Mouse (Mus musculus) right cerebral cortex, postnatal 4 days (tissue): ENCODE data around the gene Vash1.
A peak's percentile ranks its signal among the peaks of the same experiment; 100 is the strongest.

ENCODE experiments used
- DNase-seq: peaks from one replicate; pipeline ENCODE4 v3.0.0-alpha.2; 2022

Gene Vash1

GRCm38 (mm10) chr12:86685275-86685674 lies 6.8 kb downstream of the Vash1 start:
- no peak for DNase-seq

- no peak for DNase-seq
Measured at GRCm38 (mm10) chr12:86686551-86687330, 8.2 kb downstream of the Vash1 start.

GRCm38 (mm10) chr12:86687445-86687955 lies 9.0 kb downstream of the Vash1 start:
- no peak for DNase-seq

GRCm38 (mm10) chr12:86687971-86688573 lies 9.6 kb downstream of the Vash1 start:
- DNase-seq, result no peak

GRCm38 (mm10) chr12:86688917-86689316 lies 10.4 kb downstream of the Vash1 start:
- no peak for DNase-seq

- no peak for DNase-seq
Measured at GRCm38 (mm10) chr12:86690700-86691485, 12.4 kb downstream of the Vash1 start.

GRCm38 (mm10) chr12:86692471-86693356 lies 14.2 kb downstream of the Vash1 start:
- no peak for DNase-seq

- no peak for DNase-seq
Measured at GRCm38 (mm10) chr12:86693389-86693788, 14.9 kb downstream of the Vash1 start.

- no peak for DNase-seq
Measured at GRCm38 (mm10) chr12:86694441-86694840, 15.9 kb downstream of the Vash1 start.

- DNase-seq, result no peak
Measured at GRCm38 (mm10) chr12:86697996-86698395, 19.5 kb downstream of the Vash1 start.

- no peak for DNase-seq
Measured at GRCm38 (mm10) chr12:86698537-86698936, 20.0 kb downstream of the Vash1 start.

GRCm38 (mm10) chr12:86699965-86700926 lies 21.7 kb downstream of the Vash1 start:
- DNase-seq, result peak; percentile 63

GRCm38 (mm10) chr12:86700927-86701310 lies 22.4 kb downstream of the Vash1 start:
- no peak for DNase-seq

GRCm38 (mm10) chr12:86701491-86701890 lies 23.0 kb downstream of the Vash1 start:
- no peak for DNase-seq

- DNase-seq, result no peak
Measured at GRCm38 (mm10) chr12:86702690-86703089, 24.2 kb downstream of the Vash1 start.

GRCm38 (mm10) chr12:86705843-86706242 lies 27.3 kb downstream of the Vash1 start:
- no peak for DNase-seq

GRCm38 (mm10) chr12:86714026-86714425 lies 35.5 kb downstream of the Vash1 start:
- no peak for DNase-seq

- DNase-seq, result peak; percentile 75
Measured at GRCm38 (mm10) chr12:86715401-86715800, 36.9 kb downstream of the Vash1 start.

- DNase-seq, result no peak
Measured at GRCm38 (mm10) chr12:86716962-86717361, 38.5 kb downstream of the Vash1 start.

GRCm38 (mm10) chr12:86719961-86720639 lies 41.6 kb downstream of the Vash1 start:
- DNase-seq, result no peak

- no peak for DNase-seq
Measured at GRCm38 (mm10) chr12:86721453-86721852, 43.0 kb downstream of the Vash1 start.
